Mouse (Mus musculus): ENCODE measurements around the gene Myrfl.

Gene Myrfl

DNA sequence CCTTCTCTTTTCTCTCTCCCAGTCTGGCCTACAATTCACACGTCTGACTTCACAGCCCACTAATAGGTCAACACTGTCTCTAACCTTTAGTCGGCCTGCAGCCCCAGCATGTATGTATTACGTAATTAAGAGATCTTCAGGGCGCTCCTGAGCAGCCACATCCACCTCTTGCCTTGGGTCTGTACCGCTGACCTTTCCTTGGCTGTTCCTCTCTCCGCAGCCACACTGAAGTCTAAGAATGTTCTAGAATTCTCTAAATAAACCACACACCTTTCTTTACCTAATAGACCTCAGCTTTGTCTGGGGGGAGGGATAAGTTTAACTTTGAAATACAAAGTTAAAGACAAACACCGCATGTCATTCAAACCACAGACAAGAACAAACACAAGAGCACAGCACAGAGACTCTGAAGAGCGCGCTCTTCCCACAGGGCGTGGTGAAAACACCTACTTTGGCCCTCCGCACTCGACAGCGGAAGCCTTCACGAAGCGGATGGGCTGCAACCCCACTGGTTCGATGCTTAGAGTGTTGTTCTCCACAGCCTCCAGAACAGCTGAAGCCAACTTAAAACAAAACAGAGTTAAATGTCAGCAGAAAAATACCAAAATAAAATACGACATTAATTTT, 17.0 kb upstream of the Myrfl start:
- no peak for DNase-seq (ENCODE audit: low spot score)

DNA sequence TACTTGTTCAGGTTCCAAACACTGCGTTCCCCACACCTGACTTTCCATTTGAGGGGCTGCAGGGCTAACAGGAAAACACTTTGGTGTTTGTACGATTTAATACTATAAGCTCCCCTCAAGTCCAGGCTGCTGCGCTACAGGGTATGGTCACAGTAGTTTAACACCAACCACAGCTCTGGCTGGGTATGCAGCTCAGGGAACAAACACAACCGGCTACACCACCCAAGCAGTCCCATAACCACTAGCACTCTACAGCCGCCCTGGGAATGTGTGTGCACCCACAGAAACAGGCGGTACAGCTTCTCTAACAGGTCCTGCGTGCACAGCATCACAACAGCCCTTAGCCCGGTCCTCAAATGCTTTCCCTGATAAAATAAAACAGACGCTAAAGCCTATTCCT, 16.1 kb upstream of the Myrfl start:
- peak; percentile 21 for DNase-seq (ENCODE audit: low spot score)

DNA sequence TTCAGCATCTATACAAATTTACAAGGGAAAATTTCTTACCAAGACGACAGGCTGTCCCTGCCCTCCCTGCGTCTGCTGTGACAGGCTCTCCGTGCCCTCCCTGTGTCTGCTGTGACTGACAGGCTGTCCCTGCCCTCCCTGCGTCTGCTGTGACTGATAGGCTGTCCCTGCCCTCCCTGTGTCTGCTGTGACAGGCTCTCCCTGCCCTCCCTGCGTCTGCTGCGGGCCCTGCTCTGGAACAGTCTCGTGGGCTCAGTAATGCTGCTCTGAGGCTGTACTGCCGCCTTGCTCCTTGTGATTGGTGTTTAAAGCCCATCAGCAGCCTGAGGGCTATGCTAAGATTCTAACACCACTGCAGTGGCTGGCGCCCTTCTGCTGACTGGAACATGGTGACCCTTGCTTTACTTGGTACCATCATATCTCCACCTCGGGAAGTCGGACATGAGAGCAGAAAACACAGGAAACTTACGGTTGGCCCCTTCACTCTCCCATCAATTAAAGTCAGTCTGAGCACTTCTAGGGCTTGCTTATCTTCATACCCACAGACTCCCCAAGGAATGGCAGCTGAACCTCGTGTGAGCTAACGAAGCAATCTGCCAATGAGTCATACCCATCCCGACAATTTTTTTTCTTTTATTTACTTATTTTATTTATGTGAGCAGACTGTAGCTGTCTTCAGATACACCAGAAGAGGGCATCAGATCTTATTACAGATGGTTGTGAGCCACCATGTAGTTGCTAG, 12.4 kb upstream of the Myrfl start:
- DNase-seq (ENCODE audit: low spot score), result no peak

DNA sequence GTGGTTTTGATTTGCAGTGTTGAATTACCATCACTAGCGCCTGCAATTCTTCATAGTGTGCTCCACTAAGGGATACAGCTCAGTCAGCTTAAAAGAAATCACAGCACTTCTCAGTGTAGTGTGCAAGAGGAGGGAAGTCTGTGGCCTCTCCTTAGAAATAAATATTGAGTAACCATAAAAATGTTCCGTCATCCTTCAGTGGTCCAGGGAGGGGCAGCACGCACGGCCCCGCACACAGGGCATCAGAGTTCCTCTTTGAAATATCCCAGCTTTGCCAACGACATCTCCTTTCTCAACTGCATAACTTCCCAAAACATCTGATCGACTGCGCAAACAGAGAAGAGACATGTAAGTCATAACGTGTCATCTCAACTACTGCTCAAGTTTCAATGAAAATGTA, 10.1 kb upstream of the Myrfl start:
- DNase-seq (ENCODE audit: low spot score), result no peak

DNA sequence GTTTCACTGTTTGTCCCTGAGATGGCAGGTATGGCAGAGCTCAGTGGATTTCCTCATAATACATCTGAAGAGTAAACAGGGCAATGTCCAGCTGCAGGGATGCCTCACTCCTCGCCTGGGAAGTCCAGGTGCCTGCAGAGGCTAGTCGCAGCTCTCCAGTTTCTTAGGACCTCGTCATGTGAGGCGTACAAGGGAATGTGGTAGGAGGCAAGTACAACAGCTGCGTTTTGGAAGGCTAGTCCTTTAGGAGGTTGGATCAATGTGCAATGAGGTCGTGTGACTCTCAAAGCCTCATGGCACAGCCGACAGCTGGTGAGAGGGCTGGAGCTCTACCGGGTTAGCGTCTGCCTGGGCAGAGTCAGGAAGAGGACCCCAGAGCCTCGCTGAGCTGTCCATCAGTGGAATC, 7.8 kb upstream of the Myrfl start:
- no peak for DNase-seq (ENCODE audit: low spot score)

DNA sequence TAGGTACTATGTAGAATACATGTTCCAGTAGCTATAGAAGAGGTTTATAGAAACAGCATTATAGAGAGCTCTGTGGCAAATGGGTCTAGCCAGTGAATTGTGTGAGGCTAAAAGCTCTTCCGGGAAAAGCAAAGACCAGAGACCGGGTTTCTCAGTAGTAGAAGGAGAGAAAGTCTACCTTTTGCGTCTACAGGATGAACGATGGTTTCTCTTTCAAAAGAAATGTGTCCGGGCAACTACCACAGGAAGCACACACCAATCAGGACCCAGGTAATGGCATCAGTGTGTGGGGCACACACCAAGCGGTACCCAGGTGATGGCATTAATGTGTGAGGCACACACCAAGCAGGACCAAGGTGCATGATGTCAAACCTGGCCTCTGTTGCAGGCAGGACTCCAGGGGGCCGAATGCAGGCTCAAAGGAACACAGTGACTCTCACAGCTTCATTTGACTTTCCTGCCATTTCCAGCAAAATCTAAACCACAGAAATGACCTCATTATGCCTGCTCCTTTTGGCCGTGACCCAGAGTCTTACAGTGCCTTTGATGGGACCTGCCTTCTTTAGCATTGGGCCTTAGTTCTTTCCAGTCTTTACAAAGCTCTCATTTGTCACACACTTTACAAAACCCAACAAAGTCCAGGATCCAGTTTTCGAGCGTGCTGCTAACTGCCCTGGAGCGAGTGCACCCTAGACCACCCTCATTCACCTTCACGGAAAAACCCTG, 1.4 kb downstream of the Myrfl start:
- no peak for DNase-seq (ENCODE audit: low spot score)

DNA sequence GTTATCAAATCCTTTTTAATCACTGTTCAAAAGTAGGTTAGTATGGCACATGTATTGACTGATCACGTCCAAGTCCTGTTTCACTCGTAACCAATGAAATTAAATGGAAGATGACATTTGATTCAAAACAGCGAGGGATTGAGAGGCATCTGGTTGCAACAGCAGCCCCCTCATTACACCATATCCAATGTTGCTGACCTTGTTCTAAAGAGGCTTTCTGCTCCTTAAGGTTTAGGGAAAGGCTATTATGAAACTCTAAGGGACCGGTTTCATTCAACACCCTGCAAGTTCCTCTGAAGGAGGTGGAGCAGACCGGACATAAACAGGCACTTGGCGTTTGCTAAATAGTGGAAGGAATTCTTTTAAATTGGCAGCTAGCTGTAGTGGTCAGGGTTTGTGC, 2.2 kb downstream of the Myrfl start:
- DNase-seq (ENCODE audit: low spot score), result no peak

DNA sequence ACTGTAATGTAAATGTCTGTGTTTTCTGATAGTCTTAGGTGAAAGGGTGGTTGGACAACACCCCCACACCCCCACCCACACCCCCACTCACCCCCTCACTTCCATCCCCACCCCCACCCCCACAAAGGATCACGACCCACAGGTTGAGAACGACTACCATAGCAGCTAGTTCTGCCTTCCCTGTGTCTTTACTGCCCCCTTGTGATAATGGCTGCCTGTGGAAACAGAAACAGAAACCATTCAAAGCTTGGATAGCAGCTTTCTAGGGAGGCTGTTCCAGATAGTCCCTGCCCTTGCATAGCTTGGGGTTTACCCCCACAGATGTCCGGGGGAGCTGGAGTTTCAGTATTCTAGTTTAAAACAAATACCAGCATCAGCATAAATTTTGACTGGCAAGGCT, 3.0 kb downstream of the Myrfl start:
- no peak for DNase-seq (ENCODE audit: low spot score)

DNA sequence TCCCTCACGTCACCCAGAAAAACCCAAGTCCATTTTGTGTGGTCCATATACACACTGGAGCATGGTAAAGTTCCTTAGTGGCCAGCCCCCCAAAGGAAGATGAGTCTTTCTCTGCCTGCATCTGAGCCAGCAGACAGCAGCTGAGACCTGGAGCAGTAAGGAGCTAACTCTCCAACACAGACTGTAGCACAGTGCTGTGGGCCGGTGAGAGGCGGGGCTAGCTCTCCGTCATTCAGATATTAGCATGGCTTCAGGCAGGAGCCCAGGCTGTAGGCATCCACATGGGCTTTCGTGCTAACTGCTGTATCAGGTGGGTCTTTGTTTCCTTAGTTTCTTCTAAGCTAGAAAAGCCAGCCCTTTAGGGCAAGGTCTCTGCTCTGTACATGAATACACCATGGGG, 6.1 kb downstream of the Myrfl start:
- no peak for DNase-seq (ENCODE audit: low spot score)

DNA sequence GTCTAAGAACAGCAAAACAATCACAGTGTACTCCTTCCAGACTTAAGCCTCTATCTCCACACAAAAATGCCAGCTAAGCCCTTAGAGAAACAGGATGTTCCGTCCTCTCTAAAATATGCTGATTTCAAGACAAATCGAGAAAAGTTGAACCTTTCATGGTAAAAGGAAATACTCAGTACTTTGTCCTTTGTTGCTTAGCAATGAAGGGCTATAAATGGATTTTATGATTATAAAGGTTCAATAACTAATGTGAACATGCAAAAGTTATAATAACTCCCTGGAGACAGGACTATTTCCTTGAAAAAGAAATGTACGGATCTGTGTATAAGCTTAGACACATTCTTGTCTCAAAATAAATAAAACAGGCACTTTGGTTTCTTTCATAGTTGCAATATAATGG, 12.2 kb downstream of the Myrfl start:
- DNase-seq (ENCODE audit: low spot score), result no peak

DNA sequence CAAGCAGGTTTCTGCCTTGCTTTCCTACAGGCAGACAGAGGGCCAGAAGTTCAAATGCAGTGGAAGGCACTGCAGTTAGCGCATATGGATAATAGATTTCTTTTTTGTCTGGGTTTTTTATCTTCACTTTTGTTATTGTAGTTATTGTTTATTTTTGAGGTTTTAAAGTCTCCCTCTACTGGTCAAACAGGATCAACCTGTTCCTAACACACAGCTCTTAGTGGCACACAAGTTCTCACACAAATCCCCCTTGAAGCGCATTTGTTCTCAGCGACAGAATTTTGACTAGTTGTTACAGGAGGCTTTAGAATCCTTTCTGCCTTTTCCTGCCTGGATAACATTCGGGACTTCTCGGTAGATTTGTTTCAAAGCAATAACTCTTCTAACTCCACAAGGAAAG, 13.2 kb downstream of the Myrfl start:
- DNase-seq (ENCODE audit: low spot score), result no peak

DNA sequence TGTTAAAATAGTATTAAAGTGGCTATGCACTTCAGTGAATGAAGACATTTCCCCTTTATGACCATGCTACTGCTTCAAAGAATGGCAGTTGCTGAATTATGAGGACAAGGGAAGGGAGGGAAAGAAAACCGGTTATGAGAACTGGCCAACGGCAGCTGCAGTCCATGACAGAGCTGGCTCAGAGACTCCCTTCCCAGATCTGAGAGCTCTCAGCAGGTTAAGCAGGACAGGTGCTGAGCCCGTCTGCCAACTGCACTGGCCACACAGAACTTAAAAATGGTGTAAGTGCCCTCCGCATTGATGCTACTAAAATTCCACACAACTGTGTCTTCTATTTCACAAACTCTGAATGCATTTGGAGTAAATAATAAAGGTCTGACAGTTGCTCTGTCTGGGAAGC, 19.3 kb downstream of the Myrfl start:
- no peak for DNase-seq (ENCODE audit: low spot score)

DNA sequence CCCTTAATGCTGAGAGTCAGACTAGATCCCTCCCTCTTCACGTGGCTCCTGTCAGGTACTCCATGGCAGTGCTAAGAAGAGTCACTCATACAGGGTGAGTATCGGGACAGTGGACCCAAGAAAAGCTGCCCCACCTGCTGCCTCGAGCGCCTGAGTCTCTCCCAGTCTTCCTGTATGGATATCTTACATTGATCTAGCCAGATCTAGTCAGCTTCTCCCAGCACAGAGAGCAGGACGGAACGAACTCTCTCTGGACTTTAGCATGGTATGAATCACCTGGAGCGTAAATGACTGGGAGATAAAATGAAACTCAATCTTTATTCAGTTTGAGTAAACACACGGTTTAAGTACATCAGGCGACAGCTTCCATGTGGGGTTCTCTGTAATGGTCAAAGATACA, 22.2 kb downstream of the Myrfl start:
- DNase-seq (ENCODE audit: low spot score), result no peak

DNA sequence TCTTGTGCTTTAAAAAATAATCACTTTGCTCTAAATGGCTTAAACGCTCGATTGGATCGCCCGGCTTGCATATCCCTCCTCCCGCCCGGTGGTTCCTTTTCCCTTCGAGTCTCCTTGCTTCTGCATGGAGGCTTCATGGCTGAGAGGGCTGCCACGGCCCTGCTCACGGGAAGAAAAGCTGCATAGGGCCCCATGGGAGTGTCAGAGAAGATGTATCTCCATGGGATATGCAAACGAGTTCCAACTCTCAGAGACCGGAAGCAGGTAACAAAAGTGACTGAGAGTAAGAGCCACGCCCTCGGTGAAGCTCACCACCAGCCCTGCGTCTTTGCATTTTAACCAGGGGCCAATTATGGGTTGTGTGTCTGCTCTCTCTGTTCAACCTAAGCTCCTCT, 24.7 kb downstream of the Myrfl start:
- no peak for DNase-seq (ENCODE audit: low spot score)

DNA sequence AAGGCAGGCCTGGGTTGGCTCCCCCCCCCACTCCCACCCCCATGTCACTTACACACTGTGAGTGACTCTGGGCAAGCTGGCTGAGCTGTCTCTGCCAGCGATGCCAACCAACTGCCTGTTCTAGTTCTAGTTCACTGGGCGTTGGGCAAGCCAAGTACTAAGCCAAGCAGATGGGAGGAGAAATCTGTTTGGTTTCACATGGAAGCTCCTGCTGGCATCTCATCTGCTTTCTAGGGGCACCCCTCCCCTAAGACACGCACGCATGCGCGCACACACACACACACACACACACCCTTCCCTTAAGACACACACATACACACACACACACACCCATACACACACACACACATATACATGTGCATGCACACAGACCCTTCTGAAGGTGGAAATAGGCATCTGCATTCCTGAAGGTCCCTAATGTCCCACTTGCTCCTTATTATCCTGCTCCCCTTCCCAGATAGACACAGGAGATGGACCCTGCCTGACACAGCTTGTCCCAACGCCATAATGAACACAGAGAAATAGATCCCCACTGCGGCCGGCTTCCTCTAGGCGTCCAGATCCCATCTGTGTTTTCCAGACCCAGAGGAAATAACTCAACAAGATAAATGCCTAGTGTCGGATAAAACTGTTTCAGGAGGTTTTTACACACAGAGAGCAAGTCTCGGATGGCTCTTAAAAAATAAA, 25.2 kb downstream of the Myrfl start:
- DNase-seq (ENCODE audit: low spot score), result no peak

DNA sequence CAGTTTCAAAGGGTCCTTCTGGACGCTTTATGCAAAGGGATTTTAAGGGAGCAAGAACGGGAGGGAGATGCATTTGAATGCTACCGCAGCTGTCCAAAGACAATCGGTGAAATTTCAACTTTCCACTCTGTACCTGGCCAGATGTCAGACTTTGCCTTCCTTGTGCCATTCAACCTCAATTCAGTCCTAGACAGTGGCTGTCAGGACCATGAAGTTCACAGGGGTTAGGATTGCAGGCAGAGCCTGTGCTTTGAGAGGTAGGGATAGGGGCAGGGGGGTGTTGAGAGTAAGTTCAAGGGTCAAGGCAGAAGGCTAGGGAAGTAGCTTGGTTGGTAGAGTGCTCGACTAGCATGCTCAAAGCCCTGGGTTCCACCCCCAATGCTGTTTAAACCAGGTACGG, 25.9 kb downstream of the Myrfl start:
- no peak for DNase-seq (ENCODE audit: low spot score)

DNA sequence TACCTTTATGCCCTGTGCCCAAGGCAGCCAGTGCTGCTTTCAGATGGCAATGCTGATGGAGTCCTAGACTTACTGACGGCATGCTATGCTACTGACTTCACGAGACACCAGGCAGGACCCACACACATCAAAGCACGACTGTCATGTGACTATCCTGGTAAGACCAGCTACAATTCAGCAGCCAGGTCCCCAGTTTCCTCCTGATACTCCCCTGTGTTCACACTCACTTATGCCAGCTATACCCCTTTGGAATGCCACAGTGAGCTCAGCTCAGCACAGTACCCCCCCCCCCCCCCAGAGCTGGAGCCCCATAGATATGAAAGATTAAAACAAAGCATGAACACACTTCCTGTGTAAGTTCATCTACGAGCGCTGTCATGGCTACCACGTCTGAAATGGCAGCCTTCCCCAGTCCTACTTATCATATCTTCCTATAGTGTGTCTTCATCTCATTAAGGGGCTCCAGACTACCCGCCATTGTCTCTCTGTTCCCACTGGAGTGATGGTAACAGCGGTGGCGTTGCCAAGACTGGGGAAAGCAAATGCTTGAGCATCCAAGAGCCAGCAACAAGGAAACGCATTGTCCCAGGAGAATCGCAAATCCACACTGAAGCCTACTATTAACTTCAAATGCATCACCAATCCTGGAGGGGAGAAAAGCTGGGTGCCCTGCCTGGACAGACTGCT, 43.4 kb downstream of the Myrfl start:
- DNase-seq (ENCODE audit: low spot score), result no peak

DNA sequence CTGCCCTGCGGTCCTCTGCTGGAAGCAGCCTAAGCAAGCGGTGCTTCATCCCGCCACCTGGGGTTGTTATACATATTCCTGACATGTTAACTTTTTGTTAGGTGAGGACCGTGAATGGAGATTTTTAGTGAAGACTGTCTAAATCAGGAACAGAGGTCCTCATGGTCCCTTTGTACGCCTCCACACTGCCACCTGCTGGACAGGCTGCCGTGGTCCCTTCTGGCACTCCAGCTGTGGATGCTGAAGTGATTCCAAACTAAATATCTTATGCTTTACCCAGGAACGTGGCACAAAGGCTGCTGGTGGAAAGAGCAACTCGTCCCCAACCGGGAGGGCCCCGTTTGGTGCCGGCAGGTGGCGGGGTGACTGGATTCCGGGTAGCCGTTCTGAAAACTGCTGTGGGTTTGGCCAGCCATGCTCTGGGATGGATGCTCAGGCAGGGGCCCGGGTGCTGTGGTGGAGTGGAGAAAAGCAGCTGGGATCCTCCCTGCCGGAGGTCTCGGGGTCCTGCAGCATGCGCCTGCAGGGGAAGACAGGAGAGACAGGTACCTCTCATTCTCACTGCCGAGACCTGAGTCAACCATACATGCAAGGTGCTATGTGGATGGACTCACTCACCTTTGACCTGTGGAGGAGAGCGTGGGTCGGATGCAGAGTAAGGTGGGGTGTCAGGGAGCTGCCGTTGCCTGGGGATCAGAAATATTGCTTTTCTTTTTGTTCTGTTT, 47.8 kb downstream of the Myrfl start:
- DNase-seq (ENCODE audit: low spot score), result peak; percentile 96

DNA sequence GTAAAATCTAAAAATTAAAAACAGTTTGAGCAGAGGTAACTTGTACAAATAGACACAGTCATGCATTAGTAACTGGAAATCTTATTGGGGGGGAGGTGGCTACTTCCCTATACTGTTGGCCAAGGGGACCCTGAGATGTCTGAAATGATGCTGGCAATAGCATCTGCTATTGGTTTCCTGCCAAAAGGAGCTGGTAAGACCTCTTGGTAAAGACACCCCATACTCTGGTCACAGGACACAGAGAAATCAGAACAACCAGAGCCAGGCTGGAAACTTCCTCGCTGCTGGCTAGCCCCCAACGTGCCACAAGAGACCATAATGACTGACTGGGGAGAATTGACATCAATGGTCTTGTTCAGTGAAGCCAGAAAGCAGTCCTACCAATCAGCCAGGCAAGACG, 55.2 kb downstream of the Myrfl start:
- DNase-seq (ENCODE audit: low spot score), result no peak

DNA sequence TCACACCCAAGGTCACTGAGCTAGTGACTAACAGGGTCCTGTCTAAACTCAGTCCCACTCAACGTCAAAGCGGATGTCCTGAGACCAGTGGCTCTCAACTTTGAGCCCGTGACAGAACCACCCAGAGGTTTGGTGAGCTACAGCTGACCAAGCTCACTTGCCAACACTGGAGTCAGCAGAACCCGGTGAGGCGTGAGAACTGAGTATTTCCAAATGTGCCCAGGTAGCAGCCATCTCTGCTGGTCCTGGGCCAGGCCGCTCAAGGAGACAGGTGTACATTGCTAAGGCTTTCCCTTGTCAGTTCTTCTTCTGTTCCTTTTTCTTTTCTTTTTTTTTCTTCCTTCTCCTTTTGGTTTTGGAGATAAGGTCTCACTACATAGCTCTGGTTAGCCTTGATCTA, 66.0 kb downstream of the Myrfl start:
- no peak for DNase-seq (ENCODE audit: low spot score)

DNA sequence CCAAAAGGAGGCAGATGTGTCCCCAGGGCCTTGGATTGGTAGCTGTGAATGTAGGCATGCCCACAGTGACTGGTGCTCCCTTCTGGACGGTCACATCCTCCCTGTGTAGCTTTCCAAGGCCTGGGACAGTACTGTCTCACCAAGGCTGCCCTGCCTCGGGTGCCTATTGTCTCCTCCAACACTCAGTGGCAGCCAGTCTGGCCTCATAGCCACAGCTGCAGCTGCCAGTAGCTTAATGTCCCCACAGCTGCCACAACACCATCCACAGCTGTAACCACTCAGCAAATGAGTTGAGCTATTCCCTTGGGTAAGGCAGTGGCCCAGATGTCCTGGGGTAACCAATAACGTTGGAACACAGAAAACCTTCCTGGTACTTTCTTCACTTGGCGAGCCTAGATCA, 68.6 kb downstream of the Myrfl start:
- DNase-seq (ENCODE audit: low spot score), result no peak

DNA sequence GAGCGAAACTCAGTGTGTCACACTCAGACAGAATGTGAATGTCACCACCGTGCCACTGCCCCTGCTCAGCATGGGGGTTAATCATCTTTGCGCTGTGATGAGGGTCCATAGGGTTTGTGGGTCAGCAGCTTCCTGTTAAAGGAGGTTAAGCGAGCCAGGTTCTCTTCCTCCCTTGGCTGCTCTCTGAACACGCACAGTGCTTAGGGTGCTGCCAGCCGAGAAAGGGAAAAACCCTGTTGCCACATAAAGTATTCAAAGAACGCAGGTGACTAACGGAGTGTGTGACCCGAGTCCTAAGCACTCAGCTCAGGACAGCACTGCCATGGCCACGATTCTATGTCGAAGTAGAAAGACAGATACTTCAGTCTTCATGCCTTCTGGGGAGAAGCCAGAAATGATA, 69.4 kb downstream of the Myrfl start:
- DNase-seq (ENCODE audit: low spot score), result no peak

Data from testis, postnatal 10 days (tissue).